Mouse (Mus musculus) liver, postnatal 0 days (tissue): ENCODE measurements at regions not wholly inside any gene's neighbourhood (a gene's known extent, or its start where the extent isn't known, plus 50 kb on each side); places are given as distances from the start of the nearest gene placed in this dataset.

Experiments
- CTCF ChIP-seq: sonication (generic); IDR thresholded peaks from 2 replicates; pipeline ENCODE4 v1.5.1; 2016; ENCODE audit warnings: antibody characterized with exemption, low read depth
- EP300 ChIP-seq: IDR thresholded peaks from 2 replicates; pipeline ENCODE4 v1.6.1; 2016; ENCODE audit warnings: antibody characterized with exemption, low read depth, mild to moderate bottlenecking

GRCm38 (mm10) chr19:52069919-52070528 lies 194.1 kb upstream of the Ins1 start:
- TF ChIP-seq CTCF (no peak), EP300 (no peak)
